Mouse (Mus musculus): ENCODE data around the gene Khsrp.

The Khsrp gene

GRCm38 (mm10) chr17:57027471-57027870, 3.9 kb downstream of the Khsrp start:
- no peak for DNase-seq

- DNase-seq: no peak
These were observed 10.4 kb downstream of the Khsrp start for GRCm38 (mm10) chr17:57020960-57021359.

- no peak for DNase-seq
These were observed 11.6 kb downstream of the Khsrp start for GRCm38 (mm10) chr17:57019693-57020092.

GRCm38 (mm10) chr17:57012245-57012795, 19.0 kb downstream of the Khsrp start:
- DNase-seq: no peak

- peak; percentile 96 for DNase-seq
These were observed 19.8 kb downstream of the Khsrp start, which contains the start of the genes Gtf2f1 and Gm17949 for GRCm38 (mm10) chr17:57011236-57012141. Gene Gtf2f1, minus strand, starts transcription at chr17:57011288. Gene Gm17949, plus strand, starts transcription at chr17:57011469.

DNA sequence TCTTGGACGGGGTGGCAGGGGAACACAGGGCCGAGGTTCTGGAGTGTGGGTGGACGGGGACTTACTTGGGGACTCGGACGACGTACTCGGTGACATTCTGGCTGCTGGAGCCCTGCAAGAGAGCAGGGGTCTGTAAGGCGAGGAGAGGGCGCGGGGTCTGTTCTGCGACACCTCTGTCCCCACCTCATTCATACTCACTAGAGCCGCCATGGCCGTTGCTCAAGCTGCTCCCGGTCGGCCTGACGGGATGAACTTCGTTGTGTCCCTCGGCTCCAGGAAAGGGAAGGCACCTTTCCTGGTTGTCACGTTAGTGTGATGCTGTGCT, 20.4 kb downstream of the Khsrp start:
- no peak for DNase-seq

- DNase-seq: no peak
These were observed 24.0 kb downstream of the Khsrp start for GRCm38 (mm10) chr17:57007137-57007905.

- no peak for DNase-seq
These were observed 27.3 kb downstream of the Khsrp start for GRCm38 (mm10) chr17:57003994-57004393.

DNA sequence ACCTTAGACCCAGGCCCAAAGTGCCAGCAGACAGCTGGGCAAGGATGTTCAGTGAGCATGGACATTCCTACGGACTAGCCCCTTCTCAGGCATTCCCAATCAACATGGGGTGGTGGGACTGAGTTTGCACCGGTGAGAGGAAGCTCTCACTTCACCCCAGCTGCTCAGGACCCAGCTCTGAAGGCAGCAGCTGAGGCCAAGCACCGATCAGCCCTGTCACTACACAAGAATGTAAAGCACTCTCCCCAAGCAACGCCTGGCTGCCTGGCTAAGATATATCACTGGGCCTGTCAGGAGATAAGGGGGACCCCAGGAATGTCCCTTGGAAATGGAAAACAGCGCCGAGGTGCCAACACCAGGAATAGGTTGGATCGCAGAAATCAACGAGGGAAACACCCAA, 30.1 kb downstream of the Khsrp start:
- no peak for DNase-seq

GRCm38 (mm10) chr17:56999968-57000609, 31.2 kb downstream of the Khsrp start, which contains the start of gene Pspn:
Gene Pspn, minus strand, starts transcription at chr17:57000018.
- DNase-seq: no peak

DNA sequence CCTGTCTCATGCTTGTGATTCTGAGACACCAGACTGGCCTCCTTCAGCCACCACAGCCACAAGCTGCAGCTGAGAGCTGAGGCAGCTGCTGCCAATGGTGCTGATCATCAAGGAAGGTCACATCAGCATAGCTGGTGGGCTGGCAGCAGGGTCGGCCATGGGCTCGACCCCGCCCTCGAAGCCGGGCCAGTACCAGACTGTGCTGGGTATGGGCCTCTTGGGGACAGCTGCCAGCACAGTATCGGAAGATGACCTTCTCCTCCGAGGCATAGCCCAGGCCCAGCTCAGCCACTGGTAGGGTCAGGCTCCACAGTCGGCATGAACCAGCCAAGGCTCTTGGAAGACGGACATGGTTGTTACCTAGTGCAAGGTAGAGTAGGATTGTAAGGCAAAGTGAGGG, 31.9 kb downstream of the Khsrp start:
- DNase-seq: no peak

DNA sequence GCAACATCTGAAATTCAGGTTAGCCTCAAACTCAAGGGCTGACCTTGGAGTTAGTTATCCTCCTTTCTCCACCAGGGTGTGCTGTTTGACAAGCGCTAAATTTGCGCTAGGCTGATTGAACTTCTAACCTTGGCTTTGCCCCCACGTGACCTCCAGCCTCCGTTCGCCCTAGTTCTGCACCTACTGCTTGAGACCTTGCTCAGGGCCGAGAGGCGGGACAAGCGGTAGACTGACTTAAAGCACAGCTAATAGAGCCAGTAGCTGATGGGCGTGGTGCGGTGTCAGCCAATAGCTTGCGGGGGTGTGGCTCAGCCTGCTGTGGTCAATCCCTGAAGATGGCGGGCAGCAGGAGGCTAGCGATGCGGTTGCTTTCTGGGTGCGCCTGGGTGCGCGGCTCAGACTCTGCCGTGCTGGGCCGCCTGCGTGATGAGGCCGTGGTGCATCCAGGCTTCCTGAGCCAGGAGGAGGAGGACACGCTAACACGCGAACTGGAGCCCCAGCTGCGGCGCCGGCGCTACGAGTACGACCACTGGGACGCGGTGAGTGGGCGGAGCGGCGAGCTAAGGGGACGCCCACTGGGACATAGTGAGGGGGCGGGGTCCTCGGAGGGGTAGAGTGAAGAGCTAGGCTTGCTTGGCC, 34.2 kb downstream of the Khsrp start, which contains the start of gene Alkbh7:
Alkbh7 (plus strand) TSS at position 311 of the 639 bp plus-strand sequence.
- peak; percentile 96 for DNase-seq

GRCm38 (mm10) chr17:56996506-56996905, 34.8 kb downstream of the Khsrp start:
- DNase-seq: no peak

GRCm38 (mm10) chr17:56995046-56995445, 36.3 kb downstream of the Khsrp start:
- DNase-seq: no peak

GRCm38 (mm10) chr17:56990966-56991365, 40.4 kb downstream of the Khsrp start:
- no peak for DNase-seq

DNA sequence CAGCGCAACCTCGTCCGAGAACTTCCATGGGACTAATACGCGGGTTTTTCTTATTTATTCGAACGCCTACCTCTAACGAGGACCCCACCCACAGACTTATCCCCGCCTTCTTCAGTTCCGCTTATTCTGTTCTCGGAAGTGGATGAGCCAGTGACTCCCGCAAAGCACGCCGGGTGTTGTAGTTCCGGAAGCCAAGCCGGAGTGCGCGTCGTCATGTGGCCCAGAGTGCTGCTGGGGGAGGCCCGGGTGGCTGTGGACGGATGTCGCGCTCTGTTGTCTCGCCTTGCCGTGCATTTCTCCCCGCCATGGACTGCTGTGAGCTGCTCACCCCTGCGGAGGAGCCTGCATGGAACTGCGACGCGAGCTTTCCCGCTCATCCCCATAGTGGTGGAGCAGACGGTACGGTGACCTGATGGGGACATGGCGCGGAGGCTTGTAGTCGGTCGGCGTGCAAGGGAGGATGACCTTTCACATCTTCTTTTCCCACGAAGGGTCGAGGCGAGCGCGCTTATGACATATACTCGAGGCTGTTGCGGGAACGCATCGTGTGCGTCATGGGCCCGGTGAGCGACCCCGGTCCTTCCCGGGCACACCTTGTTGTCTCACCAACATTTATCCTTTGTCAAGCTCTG, 41.1 kb downstream of the Khsrp start, which contains the start of gene Clpp:
Clpp (plus strand) TSS at position 191 of the 632 bp plus-strand sequence.
- DNase-seq: peak; percentile 98

DNA sequence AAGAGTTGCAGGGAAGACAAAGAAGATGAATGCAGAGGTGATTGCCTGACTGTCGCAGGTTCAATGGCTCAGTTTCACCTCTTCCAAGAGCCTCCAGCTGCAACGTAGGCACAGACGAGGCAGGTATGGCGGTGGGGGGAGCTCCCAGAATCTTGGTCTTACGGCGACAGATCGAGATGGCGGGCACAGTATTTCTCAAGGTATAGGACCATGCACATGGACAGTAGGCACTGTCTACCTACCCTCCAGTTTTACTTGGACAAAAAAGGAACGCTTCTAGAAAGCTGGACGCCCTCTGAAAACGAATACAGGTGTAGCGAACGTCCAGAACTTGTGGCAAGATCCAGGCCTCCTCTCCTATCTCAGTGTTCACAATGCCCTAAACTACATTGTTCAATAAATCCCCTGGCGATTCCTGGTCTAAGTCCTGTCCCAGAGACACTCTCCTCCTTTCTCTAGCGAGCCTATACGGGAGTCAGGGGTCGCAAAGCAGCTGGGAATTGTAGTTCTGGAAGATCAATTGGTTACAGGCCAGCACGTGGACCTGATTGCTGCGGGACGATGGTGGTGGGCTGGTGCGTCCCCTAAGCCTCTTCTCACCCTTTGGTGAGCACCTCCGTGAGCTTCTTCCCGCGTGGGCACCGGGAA, 41.7 kb downstream of the Khsrp start:
- DNase-seq: peak; percentile 88

DNA sequence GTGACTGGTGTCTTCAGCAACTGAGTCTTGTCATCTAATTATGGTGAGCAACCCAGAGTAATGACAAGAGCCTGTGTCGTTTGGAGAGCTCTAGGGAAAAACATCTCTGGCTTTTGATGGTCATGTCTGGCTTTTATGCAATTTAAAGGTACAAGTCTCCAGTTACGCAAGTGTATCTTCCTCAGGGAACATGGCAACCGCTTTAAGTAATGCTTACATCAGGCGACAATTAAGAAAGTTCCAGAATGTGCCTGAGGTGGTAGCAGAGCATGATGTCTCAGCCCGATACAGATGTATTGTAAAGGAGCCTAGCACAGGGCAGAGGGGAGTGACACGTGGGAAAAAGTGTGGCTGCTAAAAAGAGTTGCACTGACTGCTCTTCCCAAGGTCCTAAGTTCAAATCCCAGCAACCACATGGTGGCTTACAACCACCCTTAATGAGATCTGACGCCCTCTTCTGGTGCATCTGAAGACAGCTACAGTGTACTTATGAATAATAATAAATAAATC, 42.3 kb downstream of the Khsrp start:
- no peak for DNase-seq

DNA sequence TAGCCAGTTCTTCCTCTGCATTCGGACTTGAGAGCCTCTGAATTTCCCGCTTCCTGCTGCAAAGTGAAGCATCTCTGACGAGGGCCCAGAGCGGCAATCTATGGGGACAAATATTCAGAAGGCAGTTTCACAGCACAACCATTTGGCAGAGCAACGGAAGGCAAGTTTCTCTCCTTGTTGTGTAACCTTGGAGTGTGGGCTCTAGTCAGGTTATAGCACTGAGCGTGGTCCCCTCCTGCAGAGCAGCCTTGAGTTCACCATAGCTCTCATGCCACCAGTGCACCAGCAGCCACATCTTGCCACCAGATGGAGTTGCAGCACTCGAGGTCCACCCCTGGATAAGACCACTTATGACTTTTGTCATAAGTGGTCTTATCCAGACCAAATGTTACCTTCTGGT, 42.9 kb downstream of the Khsrp start:
- DNase-seq: no peak

DNA sequence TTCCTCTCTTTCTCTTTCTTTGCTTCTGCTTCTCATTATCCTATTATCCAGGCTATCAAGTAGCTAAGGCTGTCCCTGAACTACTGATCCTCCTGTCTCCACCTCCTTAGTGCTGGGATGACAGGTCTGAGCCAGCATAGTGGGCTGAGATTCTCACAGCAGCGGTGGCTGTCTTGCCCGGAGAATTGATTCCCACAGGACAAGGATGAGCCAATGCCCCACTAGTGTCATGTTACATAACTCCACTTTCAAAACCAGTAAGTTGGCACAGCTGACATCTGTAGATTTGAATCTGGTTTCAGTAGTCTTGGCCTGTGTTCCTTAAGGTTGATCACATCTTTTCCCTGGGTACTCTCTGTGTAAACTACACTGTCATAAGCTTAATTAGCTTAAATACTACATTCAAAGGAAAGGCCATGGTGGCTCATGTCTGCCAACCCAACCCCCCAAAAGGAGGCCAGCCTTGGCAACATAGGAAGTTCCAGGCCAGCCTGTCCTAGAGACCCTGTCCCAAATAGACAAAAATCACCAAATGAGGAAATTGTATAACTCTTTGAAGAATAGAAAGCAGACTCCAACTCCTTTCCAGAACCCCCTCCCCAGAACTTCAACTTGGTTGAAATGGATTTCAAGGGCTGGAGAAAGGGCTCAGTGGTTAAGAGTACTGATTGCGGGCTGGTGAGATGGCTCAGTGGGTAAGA, 45.1 kb downstream of the Khsrp start:
- no peak for DNase-seq
